Mouse (Mus musculus) heart, adult 2 months (tissue): ENCODE data around the gene F8. TPM values are rescaled to one million over a fixed set of nuclear protein-coding genes. Genes with fewer than 3 reads are reported as not detected.

Experiments
- DNase-seq, 2 experiments: peaks; one replicate each; pipeline ENCODE4 v3.0.0; 2021
- H3K27ac ChIP-seq: fragments of 200-600 bp; 2 replicates; pipeline ENCODE4 v1.8.1; 2022
- H3K27me3 ChIP-seq: fragments of 200-500 bp; 2 replicates; pipeline ENCODE4 v1.6.1; 2012; ENCODE audit warnings: mild to moderate bottlenecking, low read length, inconsistent platforms, mixed read lengths; ENCODE audit not compliant: control insufficient read depth, insufficient read depth
- H3K36me3 ChIP-seq: fragments of 200-500 bp; 2 replicates; pipeline ENCODE4 v1.6.1; 2012; ENCODE audit warnings: low read length, inconsistent platforms; ENCODE audit not compliant: control insufficient read depth, insufficient read depth
- H3K4me1 ChIP-seq: fragments of 200-500 bp; 2 replicates; pipeline ENCODE4 v1.6.1; 2011; ENCODE audit warnings: low read length; ENCODE audit not compliant: control insufficient read depth, insufficient read depth
- H3K4me3 ChIP-seq: fragments of 200-600 bp; 2 replicates; pipeline ENCODE4 v1.8.1; 2022
- H3K79me2 ChIP-seq: fragments of 200-500 bp; replicated peaks from 2 replicates; pipeline ENCODE4 v1.6.1; 2012; ENCODE audit warnings: mild to moderate bottlenecking, inconsistent platforms, low read length, moderate library complexity, mixed read lengths; ENCODE audit not compliant: control insufficient read depth, insufficient read depth
- H3K9ac ChIP-seq: fragments of 200-500 bp; 2 replicates; pipeline ENCODE4 v1.6.1; 2012; ENCODE audit warnings: low read depth, mild to moderate bottlenecking, control low read depth, inconsistent platforms, low read length, mixed read lengths
- CTCF ChIP-seq: fragments of 200-600 bp; IDR thresholded peaks from 2 replicates; pipeline ENCODE4 v1.8.1; 2022; ENCODE audit warnings: antibody characterized with exemption, mild to moderate bottlenecking, moderate library complexity
- EP300 ChIP-seq: fragments of 200-500 bp; IDR thresholded peaks from 2 replicates; pipeline ENCODE4 v1.6.1; 2011; ENCODE audit warnings: low read depth, low read length, control low read depth; ENCODE audit not compliant: insufficient read depth
- POLR2A ChIP-seq: fragments of 200-500 bp; IDR thresholded peaks from 2 replicates; pipeline ENCODE4 v1.6.1; 2011; ENCODE audit warnings: mild to moderate bottlenecking, low read depth, low read length, control low read depth; ENCODE audit not compliant: insufficient read depth
- WGBS: fragments of 180-500 bp; shearing (Covaris S2); methylation state at CpG from one replicate; pipeline ENCODE4 v1.1.7; 2018; 5-methylcytosine and 5-hydroxymethylcytosine counted together
- intact Hi-C: fragments of 180-260 bp; cut with DNase I; formaldehyde crosslinking; loops from one replicate; pipeline ENCODE4 v1.15.1; 2025
- long read RNA-seq: library from polyadenylated mRNA; stranded (forward); transcript quantifications from one replicate; pipeline ENCODE4 v2.0.0, GENCODE M21; 2021
- polyA plus RNA-seq: library from polyadenylated mRNA; depleted of rRNA; stranded (reverse); fragments of >200 nt; gene quantifications from 2 replicates; pipeline ENCODE4 v1.2.3, GENCODE M21; 2012; rRNA removed
- total RNA-seq, 2 experiments: library from RNA; stranded (reverse); gene quantifications; 2 replicates each; pipeline ENCODE4 v1.2.3; 2021

Gene F8
- total RNA-seq (1 to 10 TPM; 1.0 to 2.4 TPM), polyA plus RNA-seq (0.45 and 1.8 TPM in 2 replicates)
- long read RNA-seq, result 0 reads

GRCm38 (mm10) chrX:75382195-75382771, at the start of gene F8, which contains the start of gene Fundc2:
TSS of gene F8 (minus strand) at chrX:75382615.
TSS of gene Fundc2 (plus strand) at chrX:75382399.
- peak within 1 kb of the TSS; percentile 89 for H3K27ac ChIP-seq
- H3K4me1 ChIP-seq, result peaks cover 1% of the 10 kb centered on the region
- TF ChIP-seq CTCF, result no peak
- peak; percentile 59 for TF ChIP-seq POLR2A
- TF ChIP-seq EP300, result 0 out of 2 replicates have a peak, but pooled peaks have one; percentile 50
- H3K4me3 ChIP-seq, result peak within 1 kb of the TSS; percentile 63
- intact Hi-C loops, result loop anchor here (2.0 to 5.0 kb wide), 2 partner anchors 35 to 285 kb away; partner anchors contain the start of genes Brcc3, Cmc4, Dkc1 and Mtcp1
- no peaks in the 10 kb centered on the region for H3K36me3 ChIP-seq
- DNase-seq, result peak; percentile 62 to 84
- WGBS, result 10% methylated on average over 25 of the region's 25 CpGs
- no peaks in the 10 kb centered on the region for H3K27me3 ChIP-seq
- H3K9ac ChIP-seq, result peak within 1 kb of the TSS; percentile 88
- no peaks in the 10 kb centered on the region for H3K79me2 ChIP-seq

- Histone ChIP-seq H3K27ac (peak within 1 kb of the TSS; percentile 77), H3K4me3 (peak within 1 kb of the TSS; percentile 64), H3K36me3 (no peaks in the 10 kb centered on the region; the same call in 1 of the 2 replicates), H3K27me3 (no peaks in the 10 kb centered on the region), H3K9ac (peak within 1 kb of the TSS; percentile 97), H3K4me1 (no peaks in the 10 kb centered on the region), H3K79me2 (no peaks in the 10 kb centered on the region)
- whole genome bisulfite sequencing, result 11% methylated on average over 51 of the region's 52 CpGs
- TF ChIP-seq EP300, result no peak
- peak; percentile 91 for TF ChIP-seq POLR2A
- no peak for TF ChIP-seq CTCF
- intact Hi-C loops, result loop anchor here (2.0 to 10.0 kb wide), 2 partner anchors 33 to 99 kb away; partner anchors contain the start of genes F8, Fundc2 and Vbp1
- DNase-seq, result peak; percentile 87 to 93
Observed at GRCm38 (mm10) chrX:75415936-75416785, 33.7 kb upstream of the F8 start, which contains the start of the genes Cmc4, Mtcp1 and Brcc3. TSS of gene Cmc4 (minus strand) at chrX:75416584. TSS of gene Mtcp1 (minus strand) at chrX:75416588. TSS of gene Brcc3 (plus strand) at chrX:75416628.

- no peaks in the 10 kb centered on the region for H3K27me3 ChIP-seq
- no peak overlapping the region for H3K27ac ChIP-seq
- no peak for DNase-seq
- H3K36me3 ChIP-seq, result no peaks in the 10 kb centered on the region; the same call in 1 of the 2 replicates
- intact Hi-C loops, result loop anchor here (10.0 kb wide), 1 partner anchor 105 kb away; the partner anchor contains the start of gene Vbp1
- H3K9ac ChIP-seq, result no peak overlapping the region
- H3K79me2 ChIP-seq, result no peaks in the 10 kb centered on the region
- TF ChIP-seq CTCF (no peak), POLR2A (no peak), EP300 (no peak)
- 88% methylated on average over 1 of the region's 1 CpGs for WGBS
- no peaks in the 10 kb centered on the region for H3K4me1 ChIP-seq
- H3K4me3 ChIP-seq, result no peak overlapping the region
Observed at GRCm38 (mm10) chrX:75409711-75410110, 27.3 kb upstream of the F8 start.

DNA sequence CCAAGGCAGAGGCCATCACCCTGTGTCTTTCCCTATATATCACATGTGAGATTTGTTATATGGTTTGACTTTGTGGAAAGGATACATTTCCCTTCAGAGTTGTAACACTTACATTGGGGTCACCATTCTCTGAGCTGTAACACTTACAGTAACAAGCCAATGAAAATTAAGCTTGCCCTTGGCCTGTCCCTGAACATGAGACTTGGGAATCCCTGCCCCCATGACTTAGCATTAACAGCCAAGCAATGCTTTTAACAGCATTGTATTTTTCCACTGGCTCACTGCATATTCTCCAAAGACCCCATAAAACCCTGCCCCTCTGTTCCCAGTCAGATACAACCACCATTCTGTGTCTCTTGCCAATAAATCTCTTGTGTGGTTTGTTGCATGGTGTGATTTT, 20.9 kb upstream of the F8 start:
- Histone ChIP-seq H3K27ac (peak overlapping the region; percentile 2; the same call in 1 of the 2 replicates), H3K36me3 (peaks cover 5% of the 10 kb centered on the region; the same call in 1 of the 2 replicates), H3K4me3 (no peak overlapping the region), H3K4me1 (peaks cover 3% of the 10 kb centered on the region), H3K79me2 (no peaks in the 10 kb centered on the region), H3K27me3 (no peaks in the 10 kb centered on the region), H3K9ac (no peak overlapping the region)
- TF ChIP-seq CTCF, result no peak
- no peak for TF ChIP-seq EP300
- TF ChIP-seq POLR2A, result no peak
- DNase-seq, result no peak
- intact Hi-C loops, result no loop called here

DNA sequence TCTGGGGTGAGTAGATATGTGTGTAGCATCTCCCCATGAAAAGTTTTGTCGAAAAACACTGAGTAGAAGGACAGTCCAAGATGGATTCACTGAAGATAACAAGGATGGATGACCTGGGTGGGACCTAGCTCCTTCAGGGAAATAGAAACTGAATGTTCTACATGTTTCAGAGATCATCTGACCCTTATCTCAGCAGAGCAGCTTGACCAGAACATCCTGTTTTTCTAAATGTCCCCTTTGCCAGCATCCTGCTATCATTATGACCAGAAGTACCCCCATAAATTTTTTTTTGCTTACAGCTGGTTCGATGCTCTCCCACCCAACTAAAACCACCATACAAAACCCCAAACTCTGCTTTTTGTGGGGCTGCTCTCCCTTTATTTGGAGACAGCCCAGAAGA, 20.3 kb upstream of the F8 start:
- peak in 1 of 2 experiments; percentile 2 for DNase-seq
- intact Hi-C loops, result no loop called here
- no peaks in the 10 kb centered on the region for H3K79me2 ChIP-seq
- H3K36me3 ChIP-seq, result peaks cover 5% of the 10 kb centered on the region; the same call in 1 of the 2 replicates
- H3K27ac ChIP-seq, result no peak overlapping the region; the same call in 1 of the 2 replicates
- TF ChIP-seq CTCF (no peak), EP300 (no peak), POLR2A (0 out of 2 replicates have a peak, but pooled peaks have one; percentile 24)
- WGBS, result 33% methylated on average over 2 of the region's 2 CpGs
- H3K4me1 ChIP-seq, result peaks cover 3% of the 10 kb centered on the region
- H3K27me3 ChIP-seq, result no peaks in the 10 kb centered on the region
- no peak overlapping the region for H3K4me3 ChIP-seq
- no peak overlapping the region for H3K9ac ChIP-seq
